Mouse (Mus musculus) mature B cell (primary cell): ENCODE measurements around the gene Gnat2.

ENCODE experiments used
- in situ Hi-C: fragments of 300-500 bp; cut with MboI; formaldehyde crosslinking; loops from 2 replicates; pipeline ENCODE4 v1.14.3; 2019

The Gnat2 gene

DNA sequence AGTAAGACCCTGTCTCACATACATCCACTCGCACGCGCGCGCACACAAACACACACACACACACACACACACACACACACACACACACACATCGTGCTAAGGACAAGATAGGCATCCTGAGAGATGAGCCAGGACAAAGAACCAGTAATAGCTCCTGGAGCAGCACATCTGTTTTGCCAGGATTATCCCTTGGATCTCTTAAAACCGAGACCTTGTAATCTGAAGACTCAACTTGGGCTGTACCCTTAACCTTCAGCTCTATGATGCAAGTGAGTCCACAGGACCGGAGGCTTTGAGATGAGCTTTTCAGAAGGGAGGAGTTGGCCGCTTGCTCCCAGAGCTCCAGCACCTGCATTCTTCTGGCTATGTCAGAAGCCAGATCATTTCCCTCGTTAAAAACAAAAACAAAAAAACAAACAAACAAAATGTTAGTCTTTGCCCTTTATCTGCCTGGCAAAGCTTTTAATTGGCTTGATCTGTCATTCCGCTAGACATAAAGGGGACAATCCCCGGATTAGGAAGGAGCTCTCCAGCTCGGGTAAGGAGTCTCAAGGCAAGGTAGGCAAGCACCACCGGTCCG lies at the start of gene Gnat2:
Gnat2 (plus strand) TSS at position 254 of the 580 bp plus-strand sequence.
- in situ Hi-C loops = no loop called here

DNA sequence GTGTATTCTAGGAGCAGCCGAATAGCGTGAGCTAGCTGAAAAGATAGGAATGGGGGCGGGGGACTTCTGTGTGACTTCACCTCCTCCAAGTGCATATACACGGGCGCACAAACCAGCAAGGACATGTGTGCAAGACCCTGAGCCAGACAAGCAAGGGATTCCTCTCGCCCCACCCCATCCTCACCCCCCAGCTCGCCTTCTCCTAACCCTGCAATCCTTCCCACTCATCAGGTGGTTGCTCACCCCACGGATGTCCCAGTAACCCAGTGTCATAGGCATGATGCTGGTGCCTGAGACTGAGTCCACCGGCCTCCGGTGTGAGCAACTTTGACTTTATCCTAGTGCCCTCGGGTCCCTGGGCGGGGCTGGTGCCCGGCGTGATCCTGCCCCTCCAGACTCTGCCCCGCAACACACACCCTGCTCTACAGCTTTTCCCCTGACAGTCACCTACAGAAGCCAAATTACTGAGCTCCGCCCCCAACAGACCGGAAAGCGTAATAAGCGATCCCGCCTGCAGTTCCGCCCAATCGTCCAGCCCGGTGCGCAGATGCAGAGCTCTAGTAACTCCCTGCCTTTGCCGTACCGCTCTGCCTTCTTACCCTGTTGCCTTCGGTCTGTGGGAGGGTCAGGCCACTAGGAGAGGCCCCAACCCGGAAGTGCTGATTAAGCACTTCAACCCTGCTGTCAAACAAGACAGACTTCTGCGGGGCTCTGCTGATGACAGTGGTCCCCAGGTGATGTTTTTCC lies 48.0 kb upstream of the Gnat2 start, which contains the start of gene Gstm4:
Gstm4 (minus strand) TSS at position 501 of the 747 bp plus-strand sequence.
- in situ Hi-C loops = no loop called here

DNA sequence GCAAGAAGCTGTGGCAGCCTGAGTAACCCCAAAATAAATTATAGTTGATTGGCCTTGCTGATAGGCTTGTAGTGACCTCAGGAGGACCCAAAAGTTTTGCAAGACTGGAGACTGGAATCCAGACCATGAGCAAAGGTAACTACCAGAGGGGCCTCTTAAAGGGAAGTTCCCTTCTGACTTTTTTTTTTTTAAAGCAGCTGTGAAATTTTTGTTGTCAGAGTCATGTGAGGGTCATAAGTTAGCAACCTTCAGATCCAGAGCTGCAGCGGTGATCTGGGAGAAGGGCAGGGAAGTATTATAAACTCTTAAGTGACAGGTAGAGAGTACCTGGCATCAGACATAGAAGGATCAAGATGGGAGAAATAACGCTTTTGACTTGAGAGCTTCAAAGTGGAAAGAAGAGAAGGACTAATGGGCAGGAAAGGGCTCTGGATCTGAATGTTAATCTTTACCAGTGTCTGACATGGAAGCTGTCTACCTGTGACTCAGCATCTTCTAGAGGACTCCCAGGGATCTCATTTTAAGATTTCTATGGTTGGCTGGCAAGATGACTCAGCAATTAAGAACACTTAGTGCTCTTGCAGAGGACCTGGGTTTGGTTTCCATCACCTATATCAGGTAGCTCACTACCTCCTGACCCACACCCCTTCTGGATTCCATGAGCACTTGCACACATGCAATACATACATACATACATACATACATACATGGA lies 45.5 kb upstream of the Gnat2 start:
- in situ Hi-C loops = no loop called here

DNA sequence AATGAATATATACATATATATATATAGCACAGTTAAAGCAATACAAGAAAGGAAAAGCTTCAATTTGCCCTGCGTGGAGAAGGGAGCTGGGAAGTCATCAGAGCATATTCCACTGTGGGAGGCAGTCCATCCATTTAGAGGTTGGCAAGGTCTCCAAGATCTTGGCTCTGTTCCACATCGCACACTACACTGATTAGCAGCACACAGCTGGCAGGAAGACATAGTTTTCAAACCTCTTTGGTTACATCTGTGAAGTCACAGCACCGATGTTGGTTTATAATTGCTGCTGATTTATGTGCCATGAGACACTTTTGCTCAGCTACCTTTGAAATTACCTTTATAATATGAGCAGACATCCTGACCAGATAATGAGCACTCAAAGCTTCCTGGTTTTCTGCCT lies 44.3 kb upstream of the Gnat2 start:
- in situ Hi-C loops = no loop called here

DNA sequence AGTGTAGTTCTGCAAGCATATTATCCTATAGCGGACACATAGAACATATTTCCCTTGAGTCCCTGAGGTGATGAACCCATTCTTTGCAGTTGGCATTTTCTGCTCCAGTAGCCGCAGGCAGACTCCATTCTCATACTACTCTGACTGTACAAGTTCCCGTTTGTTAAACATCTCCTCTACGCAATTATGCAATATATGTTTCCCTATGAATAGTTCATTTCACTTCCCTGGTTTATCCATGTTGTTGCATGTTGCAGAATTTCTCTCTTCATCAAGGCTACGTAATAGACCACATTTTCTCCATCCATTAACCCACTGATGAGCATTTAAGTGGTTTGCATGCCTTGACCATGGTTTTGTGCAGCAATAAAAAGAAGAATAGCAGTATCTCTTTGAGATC lies 42.1 kb upstream of the Gnat2 start:
- in situ Hi-C loops = no loop called here

- in situ Hi-C loops = no loop called here
Observed at GRCm38 (mm10) chr3:108061420-108061819, 31.2 kb upstream of the Gnat2 start.

DNA sequence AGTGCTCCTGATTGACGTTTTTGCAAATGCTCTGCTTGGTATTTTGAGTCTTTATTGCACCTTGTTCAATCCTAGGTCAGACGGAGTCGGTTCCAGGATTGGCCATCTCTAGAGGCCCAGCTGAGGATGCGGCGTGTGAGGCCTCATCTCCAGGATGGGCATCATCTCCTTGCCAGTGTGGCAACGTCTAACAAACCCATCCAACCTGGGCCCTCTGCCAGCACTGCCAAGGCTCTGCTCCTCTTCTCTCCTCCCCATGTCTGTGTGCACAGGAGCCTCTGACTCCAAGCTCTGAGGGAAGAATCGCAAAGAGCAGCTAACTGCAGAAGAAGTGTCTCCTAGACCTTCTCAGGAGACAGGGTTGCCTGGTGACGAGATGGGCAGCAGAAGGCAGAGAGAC lies 29.9 kb upstream of the Gnat2 start:
- in situ Hi-C loops = no loop called here

DNA sequence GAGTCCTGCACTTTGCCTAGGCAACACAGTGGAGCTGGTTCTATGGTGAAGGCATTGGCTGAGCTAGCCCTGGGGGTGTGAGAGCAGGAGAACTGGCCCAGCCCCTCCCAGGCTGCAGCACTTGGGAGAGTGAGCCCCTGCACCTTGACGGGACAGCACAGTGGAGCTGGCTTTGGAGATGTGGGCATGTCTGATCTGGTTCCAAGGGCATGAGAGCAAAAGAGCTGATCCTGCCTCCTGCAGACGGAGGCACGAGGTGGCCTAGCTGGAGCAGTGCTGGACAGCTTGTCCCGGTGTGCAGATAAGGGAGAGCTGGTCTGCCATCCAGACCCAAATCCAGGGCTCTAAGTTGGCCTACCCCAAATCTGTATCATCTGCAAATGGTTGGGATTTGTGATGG lies 27.9 kb upstream of the Gnat2 start:
- in situ Hi-C loops = no loop called here

GRCm38 (mm10) chr3:108065551-108065950 lies 27.0 kb upstream of the Gnat2 start:
- in situ Hi-C loops = no loop called here

- in situ Hi-C loops = no loop called here
Observed at GRCm38 (mm10) chr3:108067370-108067934, 25.1 kb upstream of the Gnat2 start.

GRCm38 (mm10) chr3:108068826-108069225 lies 23.8 kb upstream of the Gnat2 start:
- in situ Hi-C loops = no loop called here

DNA sequence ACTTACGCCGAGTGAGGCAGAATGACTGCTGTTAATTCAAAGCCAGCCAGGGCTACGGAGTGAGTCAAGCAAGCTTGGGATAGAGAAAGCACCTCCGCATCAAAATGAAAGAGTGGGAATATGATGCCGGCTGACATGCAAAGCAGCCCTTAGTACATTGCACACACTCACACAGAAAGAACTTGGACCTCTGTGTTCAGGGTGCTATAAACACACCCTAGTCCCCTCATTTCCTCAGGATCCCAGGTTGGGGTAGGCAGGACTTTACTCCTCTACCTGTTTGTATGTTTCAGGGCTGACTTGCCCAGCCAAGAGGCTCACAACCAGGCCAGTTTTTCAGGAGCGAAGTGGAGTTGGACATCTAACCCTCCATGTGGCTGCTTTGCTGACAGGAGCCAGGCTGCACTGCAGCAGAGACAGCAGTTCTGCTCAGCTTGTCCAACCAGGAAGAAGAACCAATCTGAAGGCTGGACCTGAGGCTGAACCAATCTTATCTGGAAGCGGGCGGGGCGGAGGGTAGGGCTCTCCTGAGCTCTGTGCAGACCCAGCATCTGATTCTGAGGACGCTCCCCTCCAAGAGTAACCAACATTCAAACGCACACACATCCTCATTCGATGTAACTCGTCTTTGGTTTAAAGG lies 23.2 kb upstream of the Gnat2 start:
- in situ Hi-C loops = no loop called here

DNA sequence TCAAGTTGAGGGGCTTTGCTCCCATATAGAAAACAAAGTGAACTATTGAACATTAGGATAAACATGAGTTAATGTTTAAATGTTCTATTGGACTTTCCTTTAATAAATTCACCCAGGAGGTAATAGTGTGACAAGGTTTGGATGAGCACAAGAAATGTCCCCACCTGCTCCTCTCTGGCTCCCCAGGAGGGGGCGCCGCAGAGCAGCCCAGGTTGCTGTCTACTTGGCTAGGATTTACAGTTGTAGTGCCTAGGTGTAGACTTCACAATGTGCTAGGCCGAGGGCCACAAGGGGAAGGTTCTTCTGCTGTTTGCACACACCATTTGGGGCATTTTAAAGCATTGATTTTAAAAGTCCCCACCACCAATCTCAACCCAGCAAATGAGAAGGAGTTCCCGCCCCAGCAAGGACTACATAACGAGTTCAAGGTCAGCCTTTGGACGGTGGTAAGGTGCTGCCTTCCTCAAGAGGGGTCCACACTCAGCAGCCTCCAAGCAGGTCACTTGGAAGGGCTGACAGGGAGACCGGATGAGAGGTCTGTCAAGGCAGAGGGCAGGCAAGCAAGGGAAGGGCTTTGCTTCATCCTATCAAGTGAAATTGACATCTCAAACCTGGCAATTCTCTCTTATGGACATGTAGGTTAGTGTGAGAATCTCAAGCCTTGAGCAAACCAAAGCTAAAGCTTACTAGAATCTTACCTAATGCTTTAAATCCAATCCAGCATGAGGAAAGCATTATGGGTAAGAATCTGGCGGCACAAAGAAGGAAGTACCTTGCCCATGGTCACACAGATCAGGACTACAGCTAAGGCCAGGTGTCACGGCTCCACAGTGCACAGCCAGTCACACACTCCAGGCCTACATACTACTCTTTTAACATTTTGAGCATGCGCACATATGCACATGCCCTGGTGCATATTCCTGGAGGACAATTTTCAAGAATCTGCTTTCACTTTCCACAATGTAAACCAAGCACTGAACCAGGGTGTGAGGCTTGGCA lies 22.0 kb upstream of the Gnat2 start:
- in situ Hi-C loops = loop anchor here (10.0 kb wide), 1 partner anchor 74 kb away; the partner anchor contains the start of gene Gnai3

GRCm38 (mm10) chr3:108072983-108073569 lies 19.5 kb upstream of the Gnat2 start:
- in situ Hi-C loops = loop anchor here (10.0 kb wide), 1 partner anchor 72 kb away; the partner anchor contains the start of gene Gnai3

- in situ Hi-C loops = loop anchor here (10.0 kb wide), 1 partner anchor 68 kb away; the partner anchor contains the start of gene Gnai3
Observed at GRCm38 (mm10) chr3:108076836-108077235, 15.8 kb upstream of the Gnat2 start.

- in situ Hi-C loops = no loop called here
Observed at GRCm38 (mm10) chr3:108081681-108082080, 10.9 kb upstream of the Gnat2 start.

DNA sequence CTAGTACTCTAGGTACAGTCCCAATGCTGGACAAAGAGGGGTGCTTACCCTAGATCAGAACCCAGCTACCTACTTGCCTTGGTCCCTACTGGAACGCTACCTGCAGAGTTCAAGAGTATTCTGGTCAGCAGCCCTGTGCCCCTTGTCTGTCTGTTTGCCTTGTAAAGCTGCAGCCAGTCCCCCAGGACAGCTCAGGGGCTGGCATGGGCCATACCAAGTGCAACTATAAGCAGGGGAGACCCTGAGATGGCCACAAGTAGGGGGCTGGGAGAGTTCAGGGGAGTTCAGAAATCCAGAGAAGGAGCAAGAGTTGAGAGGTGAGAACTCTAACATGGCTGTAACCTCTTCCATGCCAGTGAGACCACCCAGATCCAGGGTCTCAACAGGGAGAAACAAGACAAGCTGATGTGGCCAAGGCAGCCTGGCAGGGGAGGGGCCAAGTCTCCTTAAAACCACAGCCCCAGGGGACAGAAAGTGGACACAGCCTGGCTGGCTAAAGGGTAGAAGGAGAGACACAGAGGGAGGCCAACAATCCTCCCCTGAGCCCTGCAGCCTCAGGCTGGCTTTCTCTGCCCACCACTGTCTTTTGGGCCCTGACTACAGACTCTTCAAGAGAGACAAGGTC lies 10.2 kb upstream of the Gnat2 start:
- in situ Hi-C loops = no loop called here

- in situ Hi-C loops = no loop called here
Observed at GRCm38 (mm10) chr3:108083161-108083560, 9.4 kb upstream of the Gnat2 start.

- in situ Hi-C loops = no loop called here
Observed at GRCm38 (mm10) chr3:108083904-108084407, 8.6 kb upstream of the Gnat2 start.
